Mouse (Mus musculus): ENCODE measurements around the gene Pomp. TPM values are rescaled to one million over a fixed set of nuclear protein-coding genes. Genes with fewer than 3 reads are reported as not detected.

Pomp gene
- polyA plus RNA-seq (2012; fragmentation: generic; extraction: Trizol): 220 TPM

- H3K27me3 ChIP-seq (ENCODE audit: control insufficient read depth, insufficient read depth, insufficient read length): no peaks in the 10 kb centered on the region
- H3K4me2 ChIP-seq (ENCODE audit: low read depth): peak within 1 kb of the TSS; percentile 87
- peak within 1 kb of the TSS; percentile 75 for H3ac ChIP-seq (ENCODE audit: control insufficient read depth, insufficient read length)
- H3K4me3 ChIP-seq: peak within 1 kb of the TSS; percentile 93
- TF ChIP-seq SRF (IDR thresholded peaks at IDR 0.05; ENCODE audit: control insufficient read depth, insufficient read length, low read depth): no peak
- TF ChIP-seq E2F4 (IDR thresholded peaks at IDR 0.05; ENCODE audit: insufficient read depth): no peak
- TF ChIP-seq USF1 (IDR thresholded peaks at IDR 0.05; ENCODE audit: low read depth): no peak
- TF ChIP-seq POLR2A (IDR thresholded peaks at IDR 0.05; ENCODE audit: insufficient read length, low read depth): peak; percentile 96
- TF ChIP-seq CEBPB (IDR thresholded peaks at IDR 0.05; ENCODE audit: insufficient read depth, poor library complexity, severe bottlenecking): no peak
- no peak for TF ChIP-seq MAX (IDR thresholded peaks at IDR 0.05; ENCODE audit: low read depth)
- TF ChIP-seq POLR2AphosphoS2 (IDR thresholded peaks at IDR 0.05; ENCODE audit: insufficient read length, low read depth): peak; percentile 96
- peaks cover 44% of the 10 kb centered on the region for H3K79me2 ChIP-seq (ENCODE audit: control insufficient read depth, insufficient read depth)
- H3K36me3 ChIP-seq (ENCODE audit: control insufficient read depth, insufficient read depth): peaks cover 3% of the 10 kb centered on the region
Observed at GRCm38 (mm10) chr5:147860449-147861261, at the start of gene Pomp. TSS of gene Pomp (plus strand) at chr5:147860461.

- TF ChIP-seq TCF12 (IDR thresholded peaks at IDR 0.05; ENCODE audit: insufficient read depth, poor library complexity, severe bottlenecking) (no peak), SRF (IDR thresholded peaks at IDR 0.05; ENCODE audit: control insufficient read depth, insufficient read length, low read depth) (no peak), TCF3 (IDR thresholded peaks at IDR 0.05; ENCODE audit: insufficient read length, low read depth) (no peak), POLR2A (IDR thresholded peaks at IDR 0.05; ENCODE audit: insufficient read length, low read depth) (no peak), MAX (IDR thresholded peaks at IDR 0.05; ENCODE audit: low read depth) (no peak), POLR2AphosphoS2 (IDR thresholded peaks at IDR 0.05; ENCODE audit: insufficient read length, low read depth) (no peak), REST (IDR thresholded peaks at IDR 0.05; ENCODE audit: insufficient read depth, insufficient read length) (no peak), CEBPB (IDR thresholded peaks at IDR 0.05; ENCODE audit: insufficient read depth, poor library complexity, severe bottlenecking) (no peak), MYOG (IDR thresholded peaks at IDR 0.05; ENCODE audit: control insufficient read depth in 1 of 3, insufficient read depth in 1 of 3, insufficient read length in 2 of 3, low read depth in 2 of 3) (no peak), E2F4 (IDR thresholded peaks at IDR 0.05; ENCODE audit: insufficient read depth) (no peak), MYOD1 (IDR thresholded peaks at IDR 0.05; ENCODE audit: control insufficient read depth in 1 of 3, insufficient read length in 2 of 3, low read depth in 2 of 3) (no peak), USF1 (IDR thresholded peaks at IDR 0.05; ENCODE audit: low read depth) (no peak)
- Histone ChIP-seq H3K36me3 (ENCODE audit: control insufficient read depth, insufficient read depth) (no peaks in the 10 kb centered on the region), H3K27me3 (ENCODE audit: control insufficient read depth, insufficient read depth, insufficient read length) (no peaks in the 10 kb centered on the region), H3ac (ENCODE audit: control insufficient read depth, insufficient read length) (no peak overlapping the region), H3K4me2 (ENCODE audit: low read depth) (no peak overlapping the region), H3K79me2 (ENCODE audit: control insufficient read depth, insufficient read depth) (no peaks in the 10 kb centered on the region), H3K4me3 (no peak overlapping the region)
Observed at GRCm38 (mm10) chr5:147812255-147813040, 47.8 kb upstream of the Pomp start.

GRCm38 (mm10) chr5:147814971-147815370 lies 45.3 kb upstream of the Pomp start:
- no peak overlapping the region for H3K4me2 ChIP-seq (ENCODE audit: low read depth)
- no peaks in the 10 kb centered on the region for H3K27me3 ChIP-seq (ENCODE audit: control insufficient read depth, insufficient read depth, insufficient read length)
- TF ChIP-seq USF1 (IDR thresholded peaks at IDR 0.05; ENCODE audit: low read depth): no peak
- no peak overlapping the region for H3K4me3 ChIP-seq
- no peaks in the 10 kb centered on the region for H3K36me3 ChIP-seq (ENCODE audit: control insufficient read depth, insufficient read depth)
- no peaks in the 10 kb centered on the region for H3K79me2 ChIP-seq (ENCODE audit: control insufficient read depth, insufficient read depth)
- no peak overlapping the region for H3ac ChIP-seq (ENCODE audit: control insufficient read depth, insufficient read length)

GRCm38 (mm10) chr5:147815592-147815991 lies 44.7 kb upstream of the Pomp start:
- H3K36me3 ChIP-seq (ENCODE audit: control insufficient read depth, insufficient read depth): no peaks in the 10 kb centered on the region
- no peak overlapping the region for H3K4me2 ChIP-seq (ENCODE audit: low read depth)
- H3K4me3 ChIP-seq: no peak overlapping the region
- no peaks in the 10 kb centered on the region for H3K79me2 ChIP-seq (ENCODE audit: control insufficient read depth, insufficient read depth)
- no peaks in the 10 kb centered on the region for H3K27me3 ChIP-seq (ENCODE audit: control insufficient read depth, insufficient read depth, insufficient read length)
- H3ac ChIP-seq (ENCODE audit: control insufficient read depth, insufficient read length): no peak overlapping the region
- TF ChIP-seq POLR2AphosphoS2 (IDR thresholded peaks at IDR 0.05; ENCODE audit: insufficient read length, low read depth) (no peak), TCF12 (IDR thresholded peaks at IDR 0.05; ENCODE audit: insufficient read depth, poor library complexity, severe bottlenecking) (no peak), REST (IDR thresholded peaks at IDR 0.05; ENCODE audit: insufficient read depth, insufficient read length) (no peak), POLR2A (IDR thresholded peaks at IDR 0.05; ENCODE audit: insufficient read length, low read depth) (no peak), MAX (IDR thresholded peaks at IDR 0.05; ENCODE audit: low read depth) (no peak), SRF (IDR thresholded peaks at IDR 0.05; ENCODE audit: control insufficient read depth, insufficient read length, low read depth) (no peak), TCF3 (IDR thresholded peaks at IDR 0.05; ENCODE audit: insufficient read length, low read depth) (no peak), E2F4 (IDR thresholded peaks at IDR 0.05; ENCODE audit: insufficient read depth) (no peak), USF1 (IDR thresholded peaks at IDR 0.05; ENCODE audit: low read depth) (no peak), CEBPB (IDR thresholded peaks at IDR 0.05; ENCODE audit: insufficient read depth, poor library complexity, severe bottlenecking) (no peak), MYOG (IDR thresholded peaks at IDR 0.05; ENCODE audit: control insufficient read depth in 1 of 3, insufficient read depth in 1 of 3, insufficient read length in 2 of 3, low read depth in 2 of 3) (no peak), MYOD1 (IDR thresholded peaks at IDR 0.05; ENCODE audit: control insufficient read depth in 1 of 3, insufficient read length in 2 of 3, low read depth in 2 of 3) (no peak)
